9 mouse cellular contexts compared by ENCODE assay signal in genomic region chr8:78648918-78649317, GRCm38 (mm10).
DNase-seq lines count a peak whose midpoint lies in the region; ATAC-seq lines count a peak whose summit lies in the region.
"Had no signal": no experiment of that assay in that cellular context is flagged by ENCODE, and none has a peak within 500 bp of the region (broad histone marks: within the 10 kb centered on the region; RNA-seq: fewer than 3 reads in every experiment).

No protein-coding gene starts in this region.

- intact Hi-C loops in left cerebral cortex, postnatal 36 days (cut with DNase I): loop anchor here (10.0 kb wide), 1 partner anchor 214 kb away; the partner anchor contains the start of gene Pou4f2

- WGBS in hindbrain, embryonic 11.5 days: 64% methylated on average over 7 of the region's 7 CpGs
- 60% methylated on average over 7 of the region's 7 CpGs for WGBS in hindbrain, embryonic 12.5 days

- H3K4me2 ChIP-seq in hindbrain, embryonic 11.5 days (replicated peaks; ENCODE audit: low read depth, low read length): no peak overlapping the region
- H3K4me2 ChIP-seq in hindbrain, embryonic 12.5 days (replicated peaks): no peak overlapping the region

- no peaks in the 10 kb centered on the region for H3K36me3 ChIP-seq in hindbrain, embryonic 11.5 days (ENCODE audit: control insufficient read depth, insufficient read depth, low read length)
- no peaks in the 10 kb centered on the region for H3K36me3 ChIP-seq in hindbrain, embryonic 12.5 days

- H3K9ac ChIP-seq in hindbrain, embryonic 11.5 days (ENCODE audit: low read depth, low read length): no peak overlapping the region
- H3K9ac ChIP-seq in hindbrain, embryonic 12.5 days: no peak overlapping the region

- no peaks in the 10 kb centered on the region for H3K4me1 ChIP-seq in hindbrain, embryonic 11.5 days (replicated peaks; ENCODE audit: control insufficient read depth, insufficient read depth, low read length)
- peaks cover 5% of the 10 kb centered on the region; the same call in 1 of the 2 replicates for H3K4me1 ChIP-seq in hindbrain, embryonic 12.5 days

- H3K9me3 ChIP-seq in hindbrain, embryonic 11.5 days (ENCODE audit: control insufficient read depth, low read length): 0 out of 2 replicates have a peak, but pooled peaks cover 4% of the 10 kb centered on the region
- H3K9me3 ChIP-seq in hindbrain, embryonic 12.5 days (replicated peaks): no peaks in the 10 kb centered on the region; the same call in 1 of the 2 replicates

- H3K27me3 ChIP-seq in hindbrain, embryonic 11.5 days (ENCODE audit: control insufficient read depth, insufficient read depth, low read length): no peaks in the 10 kb centered on the region
- no peaks in the 10 kb centered on the region for H3K27me3 ChIP-seq in hindbrain, embryonic 12.5 days
- H3K27me3 ChIP-seq: megakaryocyte, embryonic 14.5 days had no signal

- H3K4me3 ChIP-seq in hindbrain, embryonic 11.5 days (ENCODE audit: low read depth, low read length): no peak overlapping the region
- H3K4me3 ChIP-seq in hindbrain, embryonic 12.5 days: no peak overlapping the region
- H3K4me3 ChIP-seq: megakaryocyte, embryonic 14.5 days had no signal

- H3K27ac ChIP-seq in hindbrain, embryonic 11.5 days (ENCODE audit: low read depth, low read length): no peak overlapping the region
- H3K27ac ChIP-seq in hindbrain, embryonic 12.5 days: no peak overlapping the region

- DNase-seq in hindbrain, embryonic 11.5 days (ENCODE audit: low spot score): peak; percentile 67
- DNase-seq in NIH3T3 (ENCODE audit: low read depth): peak; percentile 94
- DNase-seq in cerebellum, postnatal 36 days: peak; percentile 50 to 60
- peak; percentile 81 for DNase-seq in heart, postnatal 4 days
- DNase-seq in left cerebral cortex, postnatal 36 days (ENCODE audit: low spot score in 2 of 2): peak; percentile 44 to 54
- DNase-seq in retina, postnatal 1 day: peak; percentile 59
- DNase-seq in urinary bladder, postnatal 36 days (ENCODE audit: low spot score in 2 of 2): peak; percentile 68 to 73

- no peak for ATAC-seq in hindbrain, embryonic 11.5 days (ENCODE audit: low FRiP score)
- no peak for ATAC-seq in hindbrain, embryonic 12.5 days (ENCODE audit: low FRiP score)
